Mouse (Mus musculus) midbrain, embryonic 12.5 days (tissue): Measurements from ENCODE around the gene Tox2. TPM values are rescaled to one million over a fixed set of nuclear protein-coding genes. Genes with fewer than 3 reads are reported as not detected.
A peak's percentile ranks its signal among the peaks of the same experiment; 100 is the strongest.

Experiments
- ATAC-seq: fragments of 200-750 bp; cut with Nextera tagmentation; 2 replicates; pipeline ENCODE4 v1.8.0; 2017; ENCODE audit warnings: low read depth, moderate TSS enrichment, moderate library complexity; ENCODE audit not compliant: low FRiP score
- H3K27ac ChIP-seq: fragments of 300-500 bp; sonication (generic); replicated peaks from 2 replicates; pipeline ENCODE4 v1.5.1; 2016; ENCODE audit warnings: mild to moderate bottlenecking
- H3K27me3 ChIP-seq: fragments of 300-500 bp; sonication (generic); 2 replicates; pipeline ENCODE4 v1.6.1; 2016; ENCODE audit warnings: mild to moderate bottlenecking
- H3K36me3 ChIP-seq: fragments of 300-500 bp; sonication (generic); 2 replicates; pipeline ENCODE4 v1.6.1; 2016
- H3K4me1 ChIP-seq: fragments of 300-500 bp; sonication (generic); 2 replicates; pipeline ENCODE4 v1.6.1; 2016
- H3K4me2 ChIP-seq: fragments of 300-500 bp; sonication (generic); replicated peaks from 2 replicates; pipeline ENCODE4 v1.6.1; 2016; ENCODE audit warnings: mild to moderate bottlenecking, moderate library complexity
- H3K4me3 ChIP-seq: fragments of 300-500 bp; sonication (generic); 2 replicates; pipeline ENCODE4 v1.5.1; 2016; ENCODE audit warnings: mild to moderate bottlenecking
- H3K9ac ChIP-seq: fragments of 300-500 bp; sonication (generic); replicated peaks from 2 replicates; pipeline ENCODE4 v1.6.1; 2016; ENCODE audit warnings: mild to moderate bottlenecking, moderate library complexity
- H3K9me3 ChIP-seq: fragments of 300-500 bp; sonication (generic); 2 replicates; pipeline ENCODE4 v1.6.1; 2016; ENCODE audit warnings: mild to moderate bottlenecking
- WGBS: fragments of 180-500 bp; shearing (Covaris S2); methylation state at CpG from one replicate; pipeline ENCODE4 v1.1.7; 2016; 5-methylcytosine and 5-hydroxymethylcytosine counted together
- polyA plus RNA-seq: library from polyadenylated mRNA; unstranded; fragments of >200 nt; fragmentation: Nextera tagmentation; extraction: Ambion mirVana; gene quantifications from 2 replicates; pipeline ENCODE4 v1.2.1, GENCODE M21; 2016

Tox2 gene
- polyA plus RNA-seq, 1 experiment from 2014 or later, result 38.1 TPM

DNA sequence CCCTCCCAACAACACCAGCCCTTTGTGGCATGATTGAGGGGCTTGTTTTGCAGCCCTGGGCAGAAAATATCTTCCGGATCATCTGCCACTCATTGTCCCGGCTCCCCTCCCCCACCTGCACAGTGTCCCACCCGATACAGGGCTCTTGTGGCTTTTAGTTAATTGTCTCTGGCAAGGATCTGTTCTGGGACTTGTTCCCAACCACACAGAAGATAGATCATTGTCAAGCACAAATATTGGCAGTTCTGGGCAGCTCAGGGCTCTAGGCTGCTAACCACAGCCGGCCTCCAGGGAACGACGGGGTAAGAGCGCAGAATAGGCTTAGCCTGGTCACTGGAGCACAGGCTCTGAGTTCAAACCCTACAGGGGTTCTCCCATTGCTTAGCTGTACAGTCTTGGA, 33.1 kb downstream of the Tox2 start:
- Histone ChIP-seq H3K36me3 (no peaks in the 10 kb centered on the region), H3K27ac (0 out of 2 replicates have a peak overlapping the region, but pooled peaks have one; percentile 6), H3K4me3 (no peak overlapping the region), H3K9me3 (no peaks in the 10 kb centered on the region), H3K4me2 (no peak overlapping the region), H3K27me3 (no peaks in the 10 kb centered on the region; the same call in 1 of the 2 replicates), H3K4me1 (peaks cover 20% of the 10 kb centered on the region), H3K9ac (no peak overlapping the region)
- WGBS, result 57% methylated on average over 7 of the region's 7 CpGs
- no peak for ATAC-seq

GRCm38 (mm10) chr2:163237999-163238529, 35.1 kb downstream of the Tox2 start:
- Histone ChIP-seq H3K9ac (no peak overlapping the region), H3K27ac (no peak overlapping the region; the same call in 1 of the 2 replicates), H3K36me3 (no peaks in the 10 kb centered on the region), H3K27me3 (no peaks in the 10 kb centered on the region; the same call in 1 of the 2 replicates), H3K4me2 (no peak overlapping the region), H3K4me3 (no peak overlapping the region), H3K4me1 (peaks cover 20% of the 10 kb centered on the region; the same call in 1 of the 2 replicates), H3K9me3 (no peaks in the 10 kb centered on the region)
- 86% methylated on average over 12 of the region's 12 CpGs for whole genome bisulfite sequencing
- ATAC-seq, result no peak

GRCm38 (mm10) chr2:163239945-163240344, 37.0 kb downstream of the Tox2 start:
- Histone ChIP-seq H3K4me2 (no peak overlapping the region), H3K27me3 (no peaks in the 10 kb centered on the region; the same call in 1 of the 2 replicates), H3K4me1 (peaks cover 29% of the 10 kb centered on the region), H3K9ac (no peak overlapping the region), H3K27ac (no peak overlapping the region), H3K4me3 (no peak overlapping the region), H3K36me3 (no peaks in the 10 kb centered on the region), H3K9me3 (no peaks in the 10 kb centered on the region)
- ATAC-seq, result no peak
- WGBS, result 73% methylated on average over 8 of the region's 8 CpGs

- Histone ChIP-seq H3K36me3 (no peaks in the 10 kb centered on the region), H3K4me1 (peaks cover 31% of the 10 kb centered on the region), H3K4me2 (no peak overlapping the region), H3K4me3 (no peak overlapping the region), H3K9ac (no peak overlapping the region), H3K9me3 (no peaks in the 10 kb centered on the region), H3K27ac (no peak overlapping the region), H3K27me3 (no peaks in the 10 kb centered on the region)
- 12% methylated on average over 5 of the region's 5 CpGs for WGBS
- ATAC-seq, result no peak
Measured at GRCm38 (mm10) chr2:163241867-163242266, 38.9 kb downstream of the Tox2 start.

DNA sequence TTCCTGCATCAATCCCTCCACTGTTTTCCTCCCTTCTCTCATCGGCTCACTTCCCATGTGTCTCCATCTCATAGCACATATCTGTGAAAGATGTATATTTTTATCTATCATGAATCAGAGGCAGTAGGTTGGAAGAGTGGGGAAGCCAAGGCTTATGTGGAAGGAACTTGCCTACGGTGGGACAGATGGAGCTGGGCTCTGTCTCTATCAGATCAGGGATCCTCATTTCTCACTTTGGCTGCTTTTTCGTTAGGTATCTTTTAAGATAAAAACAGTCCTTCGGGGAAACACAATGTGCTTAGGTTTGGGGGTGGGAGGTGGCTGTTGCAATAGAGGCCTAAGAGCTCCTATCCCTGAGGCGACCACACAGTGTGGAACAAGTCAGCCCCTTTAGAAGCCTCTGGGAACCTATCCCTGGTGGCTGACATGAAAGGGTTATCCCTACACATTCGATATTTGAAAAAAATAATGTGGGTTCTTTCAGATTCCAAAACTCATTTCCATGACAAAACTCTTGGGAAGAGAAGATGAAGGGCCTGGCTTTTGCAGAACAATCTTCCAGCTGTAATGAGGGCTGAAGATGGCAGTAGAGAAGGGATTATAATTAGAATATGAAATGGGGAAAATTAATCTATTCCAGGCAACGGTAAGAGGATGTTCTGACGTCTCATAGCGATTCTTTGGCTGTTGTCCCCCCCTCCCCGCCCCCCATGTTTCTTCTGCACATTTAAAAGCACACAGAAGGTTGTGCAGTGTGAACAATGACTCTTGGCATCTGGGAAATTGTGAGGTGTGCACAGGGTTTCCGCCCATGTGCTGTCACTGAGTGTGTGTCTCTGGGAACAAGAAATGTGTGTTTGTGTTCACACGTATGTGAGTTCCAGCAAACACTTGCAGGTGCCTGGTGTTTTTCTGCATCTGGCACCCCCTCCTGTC, 41.3 kb downstream of the Tox2 start:
- Histone ChIP-seq H3K9me3 (no peaks in the 10 kb centered on the region), H3K27ac (peak overlapping the region; percentile 71), H3K4me2 (no peak overlapping the region), H3K36me3 (no peaks in the 10 kb centered on the region), H3K27me3 (no peaks in the 10 kb centered on the region), H3K4me1 (peaks cover 22% of the 10 kb centered on the region), H3K4me3 (no peak overlapping the region), H3K9ac (no peak overlapping the region)
- ATAC-seq, result peak; percentile 42; the same call in 1 of the 2 replicates
- 49% methylated on average over 12 of the region's 12 CpGs for WGBS

GRCm38 (mm10) chr2:163248912-163249311, 46.0 kb downstream of the Tox2 start:
- Histone ChIP-seq H3K36me3 (no peaks in the 10 kb centered on the region), H3K9me3 (no peaks in the 10 kb centered on the region), H3K27me3 (no peaks in the 10 kb centered on the region), H3K9ac (no peak overlapping the region), H3K4me2 (no peak overlapping the region), H3K4me3 (no peak overlapping the region), H3K27ac (no peak overlapping the region), H3K4me1 (peaks cover 28% of the 10 kb centered on the region)
- ATAC-seq, result no peak
- 87% methylated on average over 7 of the region's 7 CpGs for WGBS

GRCm38 (mm10) chr2:163252645-163253044, 49.7 kb downstream of the Tox2 start:
- Histone ChIP-seq H3K4me2 (no peak overlapping the region), H3K9ac (no peak overlapping the region), H3K27ac (peak overlapping the region; percentile 75), H3K27me3 (no peaks in the 10 kb centered on the region), H3K36me3 (no peaks in the 10 kb centered on the region), H3K4me3 (no peak overlapping the region), H3K9me3 (no peaks in the 10 kb centered on the region), H3K4me1 (peaks cover 18% of the 10 kb centered on the region)
- WGBS, result 99% methylated on average over 2 of the region's 2 CpGs
- no peak for ATAC-seq

DNA sequence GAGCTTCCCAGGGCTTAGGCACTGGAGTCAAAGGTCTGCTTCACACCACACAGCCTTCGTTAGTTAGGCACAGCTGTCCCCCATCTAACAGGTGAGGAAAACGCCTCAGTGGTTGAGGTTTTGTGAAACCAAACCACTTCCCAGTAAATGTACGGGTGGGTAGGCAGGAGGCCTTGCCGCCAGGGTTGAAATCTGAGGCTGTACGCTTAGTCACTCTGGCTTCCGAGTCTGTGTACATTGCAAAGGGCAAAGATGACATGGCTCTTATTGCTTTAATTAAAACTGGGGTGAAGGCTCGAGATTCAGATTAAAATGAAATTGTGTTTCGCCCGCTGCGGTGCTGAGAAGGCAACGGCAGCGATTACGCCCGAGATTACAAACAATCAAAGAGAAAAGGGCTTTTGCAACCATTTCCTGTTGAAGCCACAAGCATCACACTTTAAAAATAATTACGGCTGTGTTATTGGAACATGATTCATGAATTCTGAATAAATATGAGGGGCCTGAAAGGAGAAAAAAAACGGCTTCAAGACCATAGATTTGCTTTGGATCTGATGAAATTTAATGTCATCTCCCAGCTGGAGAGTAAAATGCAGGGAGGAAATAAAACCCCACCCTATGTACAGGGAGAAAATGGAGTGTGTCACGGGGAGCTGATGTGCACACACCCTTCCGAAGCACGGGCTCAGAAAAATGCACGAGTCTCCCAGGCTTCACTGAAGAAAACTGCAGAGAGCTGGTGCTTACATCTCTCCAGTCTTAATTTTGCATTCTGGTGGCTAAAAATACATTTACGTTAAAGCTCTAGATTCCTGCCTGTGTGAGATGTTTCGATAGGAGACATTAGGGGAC, 50.5 kb downstream of the Tox2 start:
- peaks cover 18% of the 10 kb centered on the region for H3K4me1 ChIP-seq
- no peaks in the 10 kb centered on the region for H3K27me3 ChIP-seq
- H3K36me3 ChIP-seq, result no peaks in the 10 kb centered on the region
- no peak overlapping the region for H3K9ac ChIP-seq
- peak overlapping the region; percentile 75 for H3K27ac ChIP-seq
- H3K4me2 ChIP-seq, result no peak overlapping the region
- H3K9me3 ChIP-seq, result no peaks in the 10 kb centered on the region
- H3K4me3 ChIP-seq, result no peak overlapping the region
- 69% methylated on average over 22 of the region's 22 CpGs for WGBS
- 0 out of 2 replicates have a peak, but pooled peaks have one; percentile 23 for ATAC-seq

DNA sequence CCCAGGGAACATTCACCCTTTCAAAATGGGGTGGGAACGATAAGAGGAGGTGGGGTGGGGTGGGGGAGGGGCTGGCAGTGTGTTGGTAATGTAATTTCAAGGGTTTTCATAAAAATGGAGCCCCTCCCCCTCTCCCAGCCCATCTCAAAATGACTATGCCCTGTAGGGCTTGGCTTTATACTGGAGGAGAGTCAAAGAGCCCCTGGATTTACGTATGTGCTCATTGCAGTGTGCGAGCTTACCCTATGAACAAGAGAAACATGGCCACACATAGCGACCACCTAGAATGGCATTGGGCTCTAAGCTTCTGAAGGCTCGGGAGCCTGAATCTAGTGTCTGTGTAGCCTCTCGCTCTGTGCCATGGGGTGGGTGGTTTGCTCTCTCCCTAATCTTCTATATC, 51.3 kb downstream of the Tox2 start:
- Histone ChIP-seq H3K9me3 (no peaks in the 10 kb centered on the region), H3K27ac (peak overlapping the region; percentile 75), H3K27me3 (no peaks in the 10 kb centered on the region), H3K4me3 (no peak overlapping the region), H3K4me2 (no peak overlapping the region), H3K9ac (no peak overlapping the region), H3K4me1 (peaks cover 18% of the 10 kb centered on the region), H3K36me3 (no peaks in the 10 kb centered on the region)
- no peak for ATAC-seq
- WGBS, result 84% methylated on average over 6 of the region's 6 CpGs

DNA sequence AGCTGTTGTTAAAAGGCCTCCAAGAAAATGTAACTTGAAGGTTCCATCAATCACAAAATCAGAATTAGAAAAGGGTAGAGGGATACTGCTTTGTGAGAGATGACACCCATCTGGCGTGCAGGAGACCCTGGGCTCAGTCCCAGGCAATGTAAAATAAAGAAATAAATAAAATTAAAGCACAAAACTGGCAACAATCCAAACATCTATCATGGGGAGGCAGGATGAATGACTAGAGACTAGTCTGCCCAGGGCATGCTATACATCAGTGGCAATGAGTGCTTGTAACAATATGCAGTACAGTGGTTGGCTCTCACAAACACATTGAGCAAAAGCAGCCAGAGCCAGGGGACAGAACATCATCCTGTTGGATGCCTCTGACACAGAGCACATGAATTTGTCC, 53.8 kb downstream of the Tox2 start:
- Histone ChIP-seq H3K9ac (no peak overlapping the region), H3K9me3 (no peaks in the 10 kb centered on the region), H3K4me1 (peaks cover 23% of the 10 kb centered on the region), H3K36me3 (no peaks in the 10 kb centered on the region), H3K4me3 (no peak overlapping the region), H3K4me2 (no peak overlapping the region), H3K27me3 (no peaks in the 10 kb centered on the region), H3K27ac (no peak overlapping the region)
- no peak for ATAC-seq
- WGBS, result 84% methylated on average over 1 of the region's 1 CpGs

DNA sequence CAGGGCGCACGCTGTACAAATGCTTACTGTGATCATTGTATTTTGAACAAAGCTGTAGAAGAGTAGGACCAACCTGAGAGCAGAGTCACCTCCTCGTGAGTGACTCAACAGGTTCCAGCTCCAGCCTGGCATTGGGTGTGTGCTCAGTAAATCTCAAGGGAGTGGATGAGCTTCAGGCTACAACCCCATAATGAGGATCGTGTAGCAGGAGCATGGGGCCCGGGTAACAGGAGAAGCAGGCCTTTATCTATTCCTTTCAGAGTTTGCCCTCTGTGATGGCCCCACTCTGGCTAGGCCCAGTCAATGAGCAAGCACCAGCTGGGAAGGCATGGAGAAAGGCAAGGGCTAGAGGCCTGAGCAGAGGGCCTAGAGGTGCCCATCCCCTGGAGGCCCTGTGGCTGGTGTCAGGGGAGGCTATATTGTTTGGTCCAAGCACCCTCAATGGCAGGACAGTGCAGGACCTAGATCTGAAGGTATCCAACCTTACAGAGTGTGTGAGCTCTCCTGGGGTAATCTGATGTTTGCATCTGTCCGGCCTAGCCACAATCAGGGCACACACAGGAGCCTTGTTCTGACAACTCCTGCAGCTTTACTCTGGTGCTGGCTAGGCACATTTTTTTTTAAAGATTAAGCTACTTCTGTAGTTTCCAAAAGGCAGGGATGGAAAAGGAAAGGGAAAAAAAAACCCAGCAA, 58.6 kb downstream of the Tox2 start:
- peaks cover 6% of the 10 kb centered on the region; the same call in 1 of the 2 replicates for H3K4me1 ChIP-seq
- ATAC-seq, result no peak
- H3K9ac ChIP-seq, result no peak overlapping the region
- H3K27me3 ChIP-seq, result no peaks in the 10 kb centered on the region
- no peak overlapping the region for H3K4me2 ChIP-seq
- no peaks in the 10 kb centered on the region for H3K9me3 ChIP-seq
- H3K27ac ChIP-seq, result no peak overlapping the region
- 79% methylated on average over 6 of the region's 6 CpGs for WGBS
- H3K4me3 ChIP-seq, result no peak overlapping the region
- peaks cover 4% of the 10 kb centered on the region; the same call in 1 of the 2 replicates for H3K36me3 ChIP-seq
